Mouse (Mus musculus) lung, embryonic 16.5 days (tissue): ENCODE measurements around the gene Dbn1. TPM values are rescaled to one million over a fixed set of nuclear protein-coding genes. Genes with fewer than 3 reads are reported as not detected.
A peak's percentile ranks its signal among the peaks of the same experiment; 100 is the strongest.

Experiments
- ATAC-seq: fragments of 200-750 bp; cut with Nextera tagmentation; 2 replicates; pipeline ENCODE4 v1.8.0; 2017; ENCODE audit warnings: low read depth, mild to moderate bottlenecking, moderate library complexity
- H3K27ac ChIP-seq: fragments of 300-500 bp; sonication (generic); 2 replicates; pipeline ENCODE4 v1.5.1; 2014; ENCODE audit warnings: mild to moderate bottlenecking, control low read depth, low read length
- H3K27me3 ChIP-seq: fragments of 300-500 bp; sonication (generic); 2 replicates; pipeline ENCODE4 v1.6.1; 2014; ENCODE audit warnings: low read depth, low read length, mixed read lengths; ENCODE audit not compliant: control insufficient read depth, insufficient read depth
- H3K36me3 ChIP-seq: fragments of 300-500 bp; sonication (generic); 2 replicates; pipeline ENCODE4 v1.6.1; 2014; ENCODE audit warnings: low read length; ENCODE audit not compliant: control insufficient read depth, insufficient read depth
- H3K4me1 ChIP-seq: fragments of 300-500 bp; sonication (generic); replicated peaks from 2 replicates; pipeline ENCODE4 v1.6.1; 2014; ENCODE audit warnings: low read length, mixed read lengths; ENCODE audit not compliant: control insufficient read depth, insufficient read depth
- H3K4me2 ChIP-seq: fragments of 300-500 bp; sonication (generic); 2 replicates; pipeline ENCODE4 v1.6.1; 2014; ENCODE audit warnings: low read depth, low read length, control low read depth
- H3K4me3 ChIP-seq: fragments of 300-500 bp; sonication (generic); 2 replicates; pipeline ENCODE4 v1.5.1; 2014; ENCODE audit warnings: mild to moderate bottlenecking, low read length, control low read depth
- H3K9ac ChIP-seq: fragments of 300-500 bp; sonication (generic); 2 replicates; pipeline ENCODE4 v1.6.1; 2014; ENCODE audit warnings: low read length, control low read depth
- H3K9me3 ChIP-seq: fragments of 300-500 bp; sonication (generic); 2 replicates; pipeline ENCODE4 v1.6.1; 2016; ENCODE audit warnings: low read length; ENCODE audit not compliant: control insufficient read depth
- WGBS: fragments of 180-500 bp; shearing (Covaris S2); extraction: QIAGEN DNeasy Blood & Tissue Kit; methylation state at CpG from one replicate; pipeline ENCODE4 v1.1.7; 2014; 5-methylcytosine and 5-hydroxymethylcytosine counted together
- polyA plus RNA-seq: library from polyadenylated mRNA; unstranded; fragments of >200 nt; fragmentation: Nextera tagmentation; extraction: Ambion mirVana; gene quantifications from 2 replicates; pipeline ENCODE4 v1.2.1, GENCODE M21; 2015

Gene Dbn1
- polyA plus RNA-seq, 1 experiment from 2014 or later: 115 TPM

DNA sequence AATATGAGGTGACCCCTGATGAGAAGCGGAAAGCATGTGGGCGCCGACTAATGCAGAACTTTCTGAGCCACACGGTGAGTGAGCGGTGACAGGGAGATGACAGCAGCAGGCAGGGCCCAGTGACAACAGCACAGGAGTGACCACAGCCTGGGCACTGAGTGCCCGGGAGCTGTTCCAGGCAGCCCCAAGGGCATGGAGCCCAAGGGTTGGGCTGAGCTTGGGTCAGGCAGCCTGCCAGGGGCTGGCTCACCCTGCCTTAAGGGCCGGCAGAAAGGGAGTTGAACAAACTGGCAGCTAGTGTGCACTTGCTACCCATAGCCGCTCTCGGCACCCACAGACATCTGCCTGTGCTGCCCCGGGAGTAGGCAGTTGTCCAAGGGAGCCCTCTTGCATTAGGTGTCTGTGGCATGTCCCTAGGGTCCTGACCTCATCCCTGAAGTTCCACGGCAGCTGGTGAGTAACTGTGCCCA, 37.4 kb downstream of the Dbn1 start:
- Histone ChIP-seq H3K36me3 (peaks cover 40% of the 10 kb centered on the region), H3K4me2 (no peak overlapping the region), H3K4me1 (peaks cover 10% of the 10 kb centered on the region), H3K27me3 (no peaks in the 10 kb centered on the region), H3K9me3 (no peaks in the 10 kb centered on the region), H3K9ac (no peak overlapping the region), H3K27ac (no peak overlapping the region), H3K4me3 (no peak overlapping the region)
- no peak for ATAC-seq
- WGBS: 73% methylated on average over 11 of the region's 11 CpGs

DNA sequence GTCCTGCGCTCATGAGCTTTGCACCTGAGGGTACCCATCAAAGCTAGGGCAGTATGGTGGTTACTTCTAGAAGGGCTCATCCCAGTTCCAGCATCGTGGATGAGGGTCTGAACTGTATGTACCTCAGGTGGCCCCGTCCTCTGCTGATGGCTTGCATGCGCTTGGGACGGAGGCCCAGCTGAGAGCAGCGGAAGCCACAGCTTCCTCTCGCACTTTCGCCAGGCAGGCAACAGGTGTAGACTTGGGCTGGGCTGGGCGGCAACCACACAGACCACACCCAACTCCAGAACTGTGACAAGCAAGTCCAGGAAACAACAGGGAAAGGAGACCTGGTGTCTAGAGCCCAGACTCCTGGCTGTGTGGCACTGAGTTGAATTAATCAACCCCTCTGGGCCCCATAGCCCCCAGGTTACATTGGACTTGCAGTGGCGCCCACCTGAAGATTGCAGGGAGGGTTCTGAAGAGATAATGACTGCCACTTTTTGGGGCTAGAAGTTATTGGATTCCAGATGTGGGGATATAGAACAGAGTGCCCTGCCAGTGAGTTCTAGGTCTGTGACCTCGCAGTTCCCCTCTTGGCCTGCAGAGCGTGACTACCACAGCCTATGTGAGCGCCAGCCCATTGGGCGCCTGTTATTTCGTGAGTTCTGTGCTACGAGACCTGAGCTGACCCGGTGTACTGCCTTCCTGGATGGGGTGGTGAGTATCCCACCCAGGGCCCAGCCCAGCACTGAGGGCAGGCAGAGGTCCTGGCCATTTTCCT, 38.1 kb downstream of the Dbn1 start:
- 88% methylated on average over 17 of the region's 17 CpGs for WGBS
- Histone ChIP-seq H3K4me3 (no peak overlapping the region), H3K27ac (no peak overlapping the region), H3K27me3 (no peaks in the 10 kb centered on the region), H3K4me1 (peaks cover 10% of the 10 kb centered on the region), H3K9me3 (no peaks in the 10 kb centered on the region), H3K4me2 (no peak overlapping the region), H3K36me3 (peaks cover 37% of the 10 kb centered on the region), H3K9ac (no peak overlapping the region)
- no peak for ATAC-seq

DNA sequence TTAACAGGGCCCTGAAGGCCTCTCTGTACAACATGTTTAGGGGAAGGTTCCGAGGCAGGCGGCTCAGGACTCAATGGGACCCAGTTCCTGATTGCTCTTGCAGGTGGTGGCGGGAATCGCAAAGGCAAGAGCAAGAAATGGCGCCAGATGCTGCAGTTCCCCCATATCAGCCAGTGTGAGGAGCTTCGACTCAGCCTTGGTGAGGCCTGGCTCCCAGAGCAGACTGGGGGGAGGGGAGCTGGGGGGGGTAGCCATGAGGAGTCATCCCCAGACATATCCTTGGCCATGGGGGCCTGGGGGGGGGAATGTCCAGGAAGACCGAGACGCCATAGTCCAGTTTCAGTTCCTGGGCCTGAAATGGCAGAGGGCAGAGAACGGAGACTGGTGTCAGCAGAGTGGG, 38.7 kb downstream of the Dbn1 start:
- ATAC-seq: no peak
- Histone ChIP-seq H3K4me1 (peaks cover 10% of the 10 kb centered on the region), H3K36me3 (peaks cover 31% of the 10 kb centered on the region)

DNA sequence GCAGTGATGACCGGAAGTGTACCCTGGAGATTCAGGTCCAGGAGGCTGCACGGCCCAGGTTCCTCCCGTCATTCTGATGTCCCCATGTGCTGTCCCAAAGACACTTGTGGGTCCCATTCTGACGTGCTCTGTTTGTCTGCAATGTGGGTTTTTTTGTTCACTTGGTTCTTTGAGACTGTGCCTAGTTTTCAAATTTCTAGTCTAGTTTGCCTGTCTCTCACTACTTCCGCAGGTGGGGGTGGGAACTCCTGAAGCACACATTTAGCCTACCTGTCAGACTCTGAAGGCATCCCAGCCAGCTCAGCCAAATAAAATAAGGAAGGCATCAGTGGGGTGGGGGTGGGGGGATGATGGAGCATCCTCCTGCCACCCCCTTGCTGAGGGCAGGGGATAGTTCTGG, 39.8 kb downstream of the Dbn1 start:
- Histone ChIP-seq H3K36me3 (peaks cover 24% of the 10 kb centered on the region), H3K9me3 (no peaks in the 10 kb centered on the region), H3K9ac (no peak overlapping the region), H3K4me2 (no peak overlapping the region), H3K27ac (no peak overlapping the region), H3K27me3 (no peaks in the 10 kb centered on the region), H3K4me3 (no peak overlapping the region), H3K4me1 (peaks cover 17% of the 10 kb centered on the region)
- ATAC-seq: no peak
- 91% methylated on average over 5 of the region's 5 CpGs for WGBS

More for the DNA sequence above, 38.7 kb downstream of the Dbn1 start:
- H3K4me3 ChIP-seq: no peak overlapping the region
- H3K27me3 ChIP-seq: no peaks in the 10 kb centered on the region
- no peak overlapping the region for H3K9ac ChIP-seq
- 91% methylated on average over 9 of the region's 9 CpGs for WGBS
- no peaks in the 10 kb centered on the region for H3K9me3 ChIP-seq
- no peak overlapping the region for H3K27ac ChIP-seq
- H3K4me2 ChIP-seq: no peak overlapping the region

DNA sequence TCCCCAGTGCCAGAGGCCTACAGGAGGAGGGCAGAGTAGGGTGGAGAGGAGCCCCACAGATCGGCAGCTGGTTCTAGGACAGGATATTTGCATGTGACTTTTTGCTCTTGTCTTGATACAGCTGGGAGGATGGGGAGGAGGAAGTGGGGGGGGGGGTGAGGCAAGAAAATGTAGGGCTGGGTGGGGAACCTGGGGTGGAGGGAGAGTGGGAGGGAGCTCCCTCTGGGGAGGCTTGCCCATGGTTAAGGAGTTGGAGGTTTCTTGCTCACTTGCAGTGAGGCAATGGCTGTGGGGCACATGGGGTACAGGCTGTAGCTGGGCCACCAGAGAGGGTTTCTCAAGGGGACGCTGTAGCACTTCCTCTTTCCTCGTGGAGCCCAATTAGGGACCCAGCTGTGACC, 40.4 kb downstream of the Dbn1 start:
- H3K4me1 ChIP-seq: peaks cover 17% of the 10 kb centered on the region
- WGBS: 36% methylated on average over 3 of the region's 3 CpGs
- H3K4me3 ChIP-seq: no peak overlapping the region
- no peak overlapping the region for H3K9ac ChIP-seq
- H3K9me3 ChIP-seq: no peaks in the 10 kb centered on the region
- no peak overlapping the region for H3K4me2 ChIP-seq
- H3K27ac ChIP-seq: no peak overlapping the region
- peaks cover 18% of the 10 kb centered on the region for H3K36me3 ChIP-seq
- ATAC-seq: no peak
- H3K27me3 ChIP-seq: no peaks in the 10 kb centered on the region

DNA sequence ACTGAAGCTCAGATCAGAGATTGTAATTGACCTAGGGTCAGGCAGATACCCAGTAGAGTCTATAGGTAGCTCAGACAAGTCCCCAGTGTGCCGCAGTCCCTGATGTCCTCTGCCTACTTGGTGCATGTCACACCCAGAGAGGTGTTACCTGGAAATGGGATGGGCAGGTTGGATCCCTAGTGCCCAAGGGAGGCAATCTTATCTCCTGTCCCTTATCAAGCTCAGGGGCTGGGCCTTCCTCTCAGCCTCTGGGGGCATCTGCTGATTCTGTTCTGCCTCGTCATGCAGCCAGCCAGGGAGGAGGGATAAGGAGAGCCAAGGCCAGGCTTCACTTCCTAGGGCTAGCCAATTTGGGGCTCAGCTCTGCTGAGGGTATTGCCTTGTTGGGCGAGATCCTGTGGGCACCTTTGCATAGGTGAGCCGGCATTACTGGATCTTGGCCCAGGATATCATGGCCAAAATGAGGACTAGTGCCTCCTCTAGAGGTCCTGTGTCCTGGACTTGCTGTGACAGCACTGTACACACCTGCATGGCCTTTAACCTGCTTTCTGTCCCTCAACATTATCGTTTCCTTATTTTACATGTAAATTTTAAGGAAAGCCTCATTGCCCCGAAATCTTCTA, 41.3 kb downstream of the Dbn1 start:
- Histone ChIP-seq H3K36me3 (peaks cover 9% of the 10 kb centered on the region; the same call in 1 of the 2 replicates), H3K27ac (no peak overlapping the region), H3K27me3 (no peaks in the 10 kb centered on the region), H3K9me3 (no peaks in the 10 kb centered on the region), H3K4me2 (peak overlapping the region; percentile 79), H3K4me1 (peaks cover 17% of the 10 kb centered on the region), H3K9ac (peak overlapping the region; percentile 97), H3K4me3 (peak overlapping the region; percentile 83)
- WGBS: 73% methylated on average over 6 of the region's 6 CpGs
- ATAC-seq: no peak

DNA sequence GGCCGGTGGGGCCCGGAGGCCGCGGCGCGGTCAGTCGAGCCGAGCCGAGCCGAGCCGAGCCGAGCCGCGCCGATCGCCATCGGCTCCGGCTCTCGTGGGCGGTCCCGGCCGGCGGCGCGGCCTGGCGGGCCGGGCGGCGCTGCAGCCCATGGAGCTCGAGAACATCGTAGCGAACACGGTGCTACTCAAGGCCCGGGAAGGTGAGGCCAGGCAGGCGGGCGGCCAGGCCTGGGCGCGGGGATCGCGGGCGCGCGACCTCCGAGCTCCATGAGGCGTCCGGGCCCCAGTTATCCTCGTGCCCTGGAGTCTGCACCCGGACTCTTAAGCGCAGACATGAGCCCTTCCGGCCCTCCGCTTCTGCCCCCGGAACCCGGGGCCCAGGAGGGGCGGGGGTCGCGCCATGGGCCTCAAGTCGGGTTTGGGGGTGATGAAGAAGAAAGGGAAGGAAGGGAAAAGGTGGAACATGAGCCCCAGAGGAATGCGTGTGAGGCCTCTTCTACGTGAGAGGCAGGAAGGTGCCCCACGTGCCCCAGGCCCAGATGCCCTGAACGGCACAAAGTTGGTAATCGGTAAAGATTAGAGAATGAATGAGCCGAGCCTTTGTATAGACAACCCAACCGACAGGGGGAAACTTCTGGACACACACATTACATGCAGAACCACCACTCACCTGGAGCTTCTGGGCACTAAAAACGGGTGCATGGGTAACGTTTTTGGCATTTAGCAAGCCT, 42.4 kb downstream of the Dbn1 start:
- Histone ChIP-seq H3K4me3 (peak overlapping the region; percentile 83), H3K4me2 (peak overlapping the region; percentile 79), H3K4me1 (peaks cover 17% of the 10 kb centered on the region), H3K36me3 (peaks cover 2% of the 10 kb centered on the region; the same call in 1 of the 2 replicates), H3K9me3 (no peaks in the 10 kb centered on the region), H3K27ac (peak overlapping the region; percentile 96), H3K9ac (peak overlapping the region; percentile 97), H3K27me3 (no peaks in the 10 kb centered on the region)
- ATAC-seq: no peak
- under 1% methylated on average over 64 of the region's 66 CpGs for WGBS

DNA sequence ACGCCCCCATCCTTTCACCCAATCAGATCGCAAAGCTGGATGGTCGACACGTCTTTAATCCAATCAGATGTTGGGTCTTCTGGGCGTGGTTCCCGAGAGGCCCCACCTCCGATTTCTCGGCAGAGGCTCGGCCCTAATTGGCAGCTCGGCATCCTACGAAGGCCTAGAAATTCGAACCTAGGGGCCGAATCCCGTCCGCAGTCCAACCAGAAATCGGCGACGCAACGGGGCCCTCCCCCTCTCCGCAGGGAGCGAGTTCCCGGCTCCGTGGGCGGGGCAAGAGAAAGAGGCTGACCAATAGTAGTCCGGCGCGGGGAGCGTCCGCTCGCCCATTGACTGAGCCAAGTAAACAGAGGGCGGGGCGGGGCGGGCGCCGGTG, 43.0 kb downstream of the Dbn1 start, which contains the start of gene Grk6:
Gene Grk6, plus strand, starts transcription at position 136 of the 379 bp plus-strand sequence.
- no peaks in the 10 kb centered on the region for H3K9me3 ChIP-seq
- peak; percentile 97 for ATAC-seq
- peak within 1 kb of the TSS; percentile 96 for H3K27ac ChIP-seq
- peak within 1 kb of the TSS; percentile 97 for H3K9ac ChIP-seq
- WGBS: 0% methylated on average over 25 of the region's 35 CpGs
- H3K27me3 ChIP-seq: no peaks in the 10 kb centered on the region
- H3K4me3 ChIP-seq: peak within 1 kb of the TSS; percentile 83
- H3K36me3 ChIP-seq: no peaks in the 10 kb centered on the region
- H3K4me1 ChIP-seq: peaks cover 17% of the 10 kb centered on the region
- peak within 1 kb of the TSS; percentile 79 for H3K4me2 ChIP-seq
